Mouse (Mus musculus) liver, postnatal 0 days (tissue): ENCODE data around the gene Ctnnbl1. TPM values are rescaled to one million over a fixed set of nuclear protein-coding genes. Genes with fewer than 3 reads are reported as not detected.

Experiments used
- ATAC-seq: fragments of 200-750 bp; cut with Nextera tagmentation; 2 replicates; pipeline ENCODE4 v1.8.0; 2017; ENCODE audit warnings: mild to moderate bottlenecking, moderate library complexity
- DNase-seq: peaks from one replicate; pipeline ENCODE4 v3.0.0-alpha.2; 2016
- H3K27ac ChIP-seq: fragments of 300-500 bp; sonication (generic); 2 replicates; pipeline ENCODE4 v1.5.1; 2014; ENCODE audit warnings: antibody characterized with exemption, moderate library complexity, mild to moderate bottlenecking, low read depth
- H3K27me3 ChIP-seq: fragments of 300-500 bp; sonication (generic); 2 replicates; pipeline ENCODE4 v1.6.1; 2014; ENCODE audit warnings: low read length, control low read depth, mixed read lengths; ENCODE audit not compliant: insufficient read depth
- H3K36me3 ChIP-seq: fragments of 300-500 bp; sonication (generic); replicated peaks from 2 replicates; pipeline ENCODE4 v1.6.1; 2014; ENCODE audit warnings: mild to moderate bottlenecking, control low read depth, low read length, moderate library complexity, mixed read lengths; ENCODE audit not compliant: insufficient read depth
- H3K4me1 ChIP-seq: fragments of 300-500 bp; sonication (generic); 2 replicates; pipeline ENCODE4 v1.6.1; 2014; ENCODE audit warnings: antibody characterized with exemption, mild to moderate bottlenecking, control low read depth; ENCODE audit not compliant: insufficient read depth
- H3K4me2 ChIP-seq: fragments of 300-500 bp; sonication (generic); 2 replicates; pipeline ENCODE4 v1.6.1; 2014; ENCODE audit warnings: low read depth, mild to moderate bottlenecking, low read length, moderate library complexity, mixed read lengths
- H3K4me3 ChIP-seq: fragments of 300-500 bp; sonication (generic); 2 replicates; pipeline ENCODE4 v1.5.1; 2014; ENCODE audit warnings: low read depth, low read length
- H3K9ac ChIP-seq: fragments of 300-500 bp; sonication (generic); replicated peaks from 2 replicates; pipeline ENCODE4 v1.6.1; 2014; ENCODE audit warnings: mild to moderate bottlenecking, moderate library complexity
- H3K9me3 ChIP-seq: fragments of 300-500 bp; sonication (generic); 2 replicates; pipeline ENCODE4 v1.6.1; 2016; ENCODE audit warnings: mild to moderate bottlenecking, control low read depth, low read length, mixed read lengths
- CTCF ChIP-seq: sonication (generic); IDR thresholded peaks from 2 replicates; pipeline ENCODE4 v1.5.1; 2016; ENCODE audit warnings: antibody characterized with exemption, low read depth
- EP300 ChIP-seq: IDR thresholded peaks from 2 replicates; pipeline ENCODE4 v1.6.1; 2016; ENCODE audit warnings: antibody characterized with exemption, low read depth, mild to moderate bottlenecking
- WGBS: fragments of 180-500 bp; shearing (Covaris S2); extraction: QIAGEN DNeasy Blood & Tissue Kit; methylation state at CpG from one replicate; pipeline ENCODE4 v1.1.7; 2014; ENCODE audit not compliant: insufficient replicate concordance; 5-methylcytosine and 5-hydroxymethylcytosine counted together
- polyA plus RNA-seq: library from polyadenylated mRNA; unstranded; fragments of >200 nt; fragmentation: Nextera tagmentation; extraction: Ambion mirVana; gene quantifications from 2 replicates; pipeline ENCODE4 v1.2.1, GENCODE M21; 2015

Gene Ctnnbl1
- 17.4 and 19.9 TPM in 2 replicates for polyA plus RNA-seq

DNA sequence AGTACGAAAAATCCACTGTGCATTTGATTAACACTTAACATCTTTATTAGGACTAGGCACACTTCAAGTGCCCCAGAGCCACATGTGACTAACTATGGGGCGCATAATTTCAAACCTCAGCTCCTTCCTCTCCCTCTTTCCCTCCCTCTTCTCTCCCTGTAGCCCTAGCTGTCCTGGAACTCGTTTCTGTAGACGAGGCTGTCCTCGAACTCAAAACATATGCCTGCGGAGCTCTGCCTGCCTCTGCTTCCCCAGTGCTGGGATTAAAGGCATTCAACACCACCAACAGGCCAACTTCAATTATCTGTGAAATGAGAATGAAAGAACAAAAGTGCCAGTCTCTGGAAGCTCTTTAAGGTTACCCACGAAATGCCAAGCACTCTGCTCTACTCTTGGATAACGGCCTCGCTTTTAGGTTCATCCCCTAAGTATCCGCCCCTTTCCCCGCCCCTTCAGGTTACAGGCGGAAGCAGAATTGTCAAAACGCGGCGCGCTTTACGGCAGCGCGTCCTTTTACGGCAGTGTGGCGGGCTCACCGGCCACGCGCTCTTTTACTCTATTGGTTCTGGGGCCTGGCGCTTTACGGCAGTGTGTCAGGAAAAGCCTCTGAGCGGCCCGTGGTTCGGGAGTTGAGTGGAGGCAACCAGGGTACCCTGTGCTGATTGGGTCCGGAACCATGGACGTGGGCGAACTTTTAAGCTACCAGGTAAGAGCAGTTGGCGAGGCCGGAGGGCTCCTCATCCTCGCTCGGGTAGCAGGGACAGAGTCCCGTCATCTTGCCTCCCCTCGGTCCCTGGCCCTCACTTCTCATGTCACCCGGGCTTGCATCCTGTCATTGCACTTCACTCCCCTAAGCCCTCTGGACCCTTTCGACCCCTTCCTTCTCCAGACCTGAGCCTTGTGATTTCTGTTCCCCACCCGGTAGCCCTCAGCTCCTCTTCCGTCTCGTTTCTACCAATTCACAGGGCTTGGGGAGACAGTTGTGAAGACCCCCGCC lies at the start of gene Ctnnbl1:
TSS of gene Ctnnbl1 (plus strand) at position 548 of the 997 bp plus-strand sequence.
- TF ChIP-seq EP300: no peak
- TF ChIP-seq CTCF: no peak
- ATAC-seq (peak; percentile 98), DNase-seq (peak; percentile 99)
- peak within 1 kb of the TSS; percentile 80 for H3K9ac ChIP-seq
- H3K4me3 ChIP-seq: peak within 1 kb of the TSS; percentile 84
- no peaks in the 10 kb centered on the region for H3K9me3 ChIP-seq
- peak within 1 kb of the TSS; percentile 91 for H3K4me2 ChIP-seq
- H3K27me3 ChIP-seq: no peaks in the 10 kb centered on the region
- H3K36me3 ChIP-seq: no peaks in the 10 kb centered on the region
- peaks cover 8% of the 10 kb centered on the region for H3K4me1 ChIP-seq
- 10% methylated on average over 43 of the region's 44 CpGs for WGBS
- peak within 1 kb of the TSS; percentile 52; the same call in 1 of the 2 replicates for H3K27ac ChIP-seq

DNA sequence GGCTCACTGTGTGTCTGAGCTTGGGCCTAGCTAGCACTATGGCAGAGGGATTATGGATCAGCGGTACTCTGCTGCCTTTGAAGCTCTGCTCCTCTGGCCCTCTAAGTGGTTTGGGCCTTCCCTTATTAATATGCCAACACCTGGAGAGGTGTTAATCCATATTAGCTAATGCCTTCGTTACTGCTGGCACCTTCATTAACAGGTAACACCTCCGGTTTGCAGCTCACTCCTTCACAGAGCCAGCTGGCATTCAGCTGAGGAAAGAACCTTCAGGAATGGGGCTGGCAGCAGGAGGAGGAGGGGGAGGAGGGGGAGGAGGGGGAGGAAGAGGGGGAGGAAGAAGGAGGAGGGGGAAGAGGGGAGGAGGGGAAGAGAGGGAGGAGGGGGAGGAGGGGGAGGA lies 49.7 kb upstream of the Ctnnbl1 start:
- DNase-seq (no peak), ATAC-seq (no peak)
- no peak overlapping the region for H3K4me3 ChIP-seq
- WGBS: 57% methylated on average over 3 of the region's 3 CpGs
- TF ChIP-seq CTCF (no peak), EP300 (no peak)
- H3K36me3 ChIP-seq: no peaks in the 10 kb centered on the region
- no peaks in the 10 kb centered on the region for H3K27me3 ChIP-seq
- H3K27ac ChIP-seq: no peak overlapping the region
- H3K9me3 ChIP-seq: no peaks in the 10 kb centered on the region
- H3K4me2 ChIP-seq: no peak overlapping the region
- no peak overlapping the region for H3K9ac ChIP-seq
- H3K4me1 ChIP-seq: no peaks in the 10 kb centered on the region

DNA sequence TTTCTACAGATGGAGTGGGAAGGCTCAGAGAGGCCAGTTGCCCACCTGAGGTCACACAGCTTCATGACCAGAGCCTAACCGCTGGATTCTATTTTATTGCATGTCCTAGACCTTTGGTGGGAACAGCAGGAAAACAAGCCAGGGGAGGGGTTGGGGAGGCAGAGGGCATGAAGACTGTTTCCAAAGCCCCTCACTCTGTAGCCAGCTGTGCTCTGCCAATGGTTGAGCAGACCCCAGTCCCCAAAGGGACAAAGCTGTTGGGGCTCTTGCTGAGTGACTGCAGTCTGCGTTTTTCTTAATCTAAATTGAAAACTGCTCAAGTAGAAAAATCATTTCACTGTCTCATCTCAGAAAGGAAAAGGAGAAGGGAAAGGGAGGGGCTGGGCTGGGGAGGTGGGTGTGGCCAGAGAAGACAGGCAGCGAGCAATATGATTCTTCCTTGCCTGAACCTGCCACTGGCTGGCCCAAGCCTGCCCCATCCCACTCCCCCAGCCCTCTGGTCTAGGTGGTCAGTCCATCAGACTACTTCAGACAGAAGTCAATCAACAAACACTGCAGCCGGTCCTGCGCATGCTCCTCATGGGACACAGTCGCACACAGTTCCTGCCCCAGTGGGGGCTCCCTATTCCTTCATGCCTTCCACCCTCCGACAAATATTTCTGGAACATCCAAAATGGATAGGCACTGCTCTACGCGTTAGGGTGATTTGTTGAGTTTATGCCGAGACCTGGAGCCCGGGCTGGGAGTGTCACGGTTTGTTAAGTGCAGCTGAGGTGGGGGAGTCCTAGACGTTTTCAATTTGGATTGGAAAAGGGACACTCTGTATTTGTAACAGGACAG lies 45.7 kb upstream of the Ctnnbl1 start:
- H3K27ac ChIP-seq: no peak overlapping the region
- no peak for ATAC-seq
- H3K4me3 ChIP-seq: no peak overlapping the region
- TF ChIP-seq EP300 (no peak), CTCF (no peak)
- no peak overlapping the region for H3K9ac ChIP-seq
- no peaks in the 10 kb centered on the region for H3K27me3 ChIP-seq
- H3K9me3 ChIP-seq: no peaks in the 10 kb centered on the region
- H3K4me2 ChIP-seq: no peak overlapping the region
- DNase-seq: no peak
- no peaks in the 10 kb centered on the region for H3K4me1 ChIP-seq
- WGBS: 67% methylated on average over 13 of the region's 13 CpGs
- no peaks in the 10 kb centered on the region for H3K36me3 ChIP-seq

DNA sequence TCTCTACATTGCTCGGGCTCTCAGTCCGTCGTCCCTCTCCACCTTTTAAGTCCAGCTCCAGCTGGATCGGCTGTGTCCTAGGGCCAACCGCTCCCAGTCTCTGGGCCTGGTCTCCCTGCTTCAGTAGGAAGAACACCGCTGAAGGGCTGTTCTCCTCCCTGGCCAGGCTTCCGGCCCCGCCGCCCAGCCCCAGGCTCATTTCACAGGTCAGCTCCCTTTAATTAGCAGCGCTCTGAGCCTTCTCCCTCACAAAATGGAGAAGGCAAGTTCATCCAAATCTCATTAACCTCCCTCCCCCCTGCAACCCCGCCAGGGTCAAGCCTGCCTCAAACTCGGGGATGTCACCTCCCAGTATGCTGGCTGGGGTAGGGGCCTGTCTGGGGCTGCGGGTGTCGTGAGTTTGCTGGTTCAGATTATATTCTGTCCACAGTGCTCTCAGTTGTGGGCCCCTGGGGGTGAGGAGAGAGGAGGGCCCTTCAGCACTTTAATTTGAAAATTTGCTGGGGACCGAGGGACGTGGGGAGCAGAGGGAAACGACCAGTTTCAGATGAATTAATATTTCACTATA lies 44.8 kb upstream of the Ctnnbl1 start:
- H3K9me3 ChIP-seq: no peaks in the 10 kb centered on the region
- H3K27ac ChIP-seq: no peak overlapping the region
- DNase-seq: no peak
- H3K4me2 ChIP-seq: no peak overlapping the region
- TF ChIP-seq CTCF (no peak), EP300 (no peak)
- no peak overlapping the region for H3K4me3 ChIP-seq
- no peak overlapping the region for H3K9ac ChIP-seq
- H3K27me3 ChIP-seq: no peaks in the 10 kb centered on the region
- 39% methylated on average over 17 of the region's 17 CpGs for WGBS
- H3K4me1 ChIP-seq: no peaks in the 10 kb centered on the region
- H3K36me3 ChIP-seq: no peaks in the 10 kb centered on the region
- no peak for ATAC-seq

DNA sequence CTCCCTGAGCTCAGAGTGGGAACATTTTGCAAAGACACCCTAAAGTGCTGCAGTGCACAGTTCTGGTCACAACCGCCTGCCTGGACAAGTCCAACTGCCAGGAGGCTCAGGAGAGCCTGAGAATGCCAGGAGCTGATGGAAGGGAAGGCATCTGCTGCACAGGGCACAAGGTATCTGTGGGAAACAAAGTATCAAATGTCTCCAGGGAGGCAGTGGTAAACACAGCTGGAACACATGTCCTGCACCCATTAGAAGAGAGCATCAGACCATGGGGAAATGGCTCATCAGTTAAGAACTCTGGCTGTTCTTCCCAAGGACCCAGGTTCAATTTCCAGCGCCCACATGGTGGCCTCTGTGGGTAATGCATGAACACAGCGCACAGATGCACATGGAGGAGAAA lies 43.6 kb upstream of the Ctnnbl1 start:
- no peaks in the 10 kb centered on the region for H3K36me3 ChIP-seq
- 65% methylated on average over 3 of the region's 3 CpGs for WGBS
- no peaks in the 10 kb centered on the region for H3K4me1 ChIP-seq
- H3K27me3 ChIP-seq: no peaks in the 10 kb centered on the region
- H3K4me2 ChIP-seq: no peak overlapping the region
- H3K9me3 ChIP-seq: no peaks in the 10 kb centered on the region
- TF ChIP-seq CTCF (no peak), EP300 (no peak)
- no peak overlapping the region for H3K9ac ChIP-seq
- no peak overlapping the region for H3K4me3 ChIP-seq
- DNase-seq (no peak), ATAC-seq (no peak)
- H3K27ac ChIP-seq: no peak overlapping the region
